Mouse (Mus musculus) gastrocnemius, postnatal 10 days (tissue): ENCODE measurements at regions not wholly inside any gene's neighbourhood (a gene's known extent, or its start where the extent isn't known, plus 50 kb on each side); places are given as distances from the start of the nearest gene placed in this dataset.

ENCODE experiments used
- DNase-seq: peaks from one replicate; pipeline ENCODE4 v3.0.0; 2021; ENCODE audit warnings: mixed read lengths

DNA sequence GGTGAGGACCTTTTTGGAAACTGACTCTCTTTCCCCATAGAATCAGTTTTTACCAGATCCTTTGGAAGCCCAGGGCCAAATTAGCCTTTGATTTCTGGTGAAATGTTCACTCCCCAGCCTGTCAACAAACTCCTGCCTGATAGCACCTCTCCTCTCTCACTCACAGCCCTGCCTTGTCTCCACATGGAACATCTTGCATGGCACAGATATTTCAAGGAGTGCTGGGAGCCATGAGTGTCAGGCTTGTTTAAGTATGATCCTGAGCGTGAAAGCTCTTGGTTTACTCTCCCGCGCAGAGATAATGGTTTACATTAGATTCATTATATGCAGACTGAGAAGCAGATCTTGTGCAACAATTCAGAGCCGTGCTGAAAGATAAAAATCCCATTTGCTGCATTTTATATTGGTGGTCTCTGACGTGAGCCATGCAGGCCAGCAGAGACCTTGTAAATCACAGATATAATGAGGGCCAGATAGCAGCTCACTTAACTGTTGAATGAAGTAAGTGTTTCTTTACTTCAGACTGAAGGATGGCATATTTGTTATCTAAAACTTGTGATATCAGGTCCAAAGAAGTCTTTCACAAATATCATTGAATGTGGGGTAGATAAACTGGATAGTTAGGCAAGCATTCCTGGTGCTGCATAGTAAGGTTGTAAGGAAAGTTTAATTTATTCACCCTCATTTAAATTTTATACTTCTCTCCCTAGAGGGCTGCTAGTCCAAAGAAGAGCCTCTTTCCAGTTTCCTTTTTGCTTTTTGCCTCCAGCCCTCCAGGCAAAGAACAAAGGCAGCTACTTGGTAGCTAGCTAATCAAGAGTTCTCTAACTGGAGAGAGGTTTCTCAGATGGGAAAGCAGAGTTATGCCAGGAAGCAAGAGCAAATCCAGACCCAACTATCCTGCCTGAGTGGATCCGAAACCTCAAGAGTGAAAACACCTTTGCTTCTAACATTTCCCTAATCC lies 81.8 kb downstream of the Tbx18 start:
- no peak for DNase-seq

DNA sequence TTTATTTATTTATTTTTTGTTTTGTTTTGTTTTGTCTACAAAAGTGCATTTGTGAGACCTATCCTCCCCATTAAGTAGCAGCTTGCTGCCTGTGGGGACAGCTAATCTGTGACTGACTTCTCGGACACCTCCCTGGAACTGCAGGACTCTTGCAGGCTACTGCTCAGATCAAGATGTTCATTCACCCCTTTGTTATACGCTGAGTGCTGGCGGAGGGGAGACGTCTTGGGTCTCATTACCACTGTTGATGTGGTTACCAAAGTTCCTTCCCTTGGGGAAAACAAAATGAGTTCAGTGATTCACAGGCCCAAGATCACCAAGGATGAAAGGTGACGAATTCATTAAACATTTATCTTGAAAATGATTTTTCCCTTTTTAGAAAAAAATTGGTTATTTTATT lies 82.7 kb downstream of the Tbx18 start:
- DNase-seq: no peak

DNA sequence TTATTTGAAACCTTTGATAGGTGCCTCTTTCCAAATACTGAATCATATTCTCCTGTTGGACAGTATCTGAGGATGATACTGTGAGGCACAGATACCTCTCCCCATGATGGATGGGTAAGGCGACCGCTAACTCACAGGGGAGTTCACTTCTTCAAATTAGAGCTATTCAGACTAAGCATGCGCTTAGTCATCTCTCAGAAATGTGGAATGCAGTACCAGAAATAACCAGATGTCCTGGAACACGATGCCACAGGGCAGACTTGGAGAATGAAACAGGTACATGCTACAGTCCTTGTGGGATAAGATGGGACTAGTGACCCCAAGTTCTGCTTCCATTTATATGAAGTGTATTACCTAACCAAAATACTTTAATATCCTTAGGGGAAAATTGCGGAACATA lies 86.0 kb downstream of the Tbx18 start:
- no peak for DNase-seq

DNA sequence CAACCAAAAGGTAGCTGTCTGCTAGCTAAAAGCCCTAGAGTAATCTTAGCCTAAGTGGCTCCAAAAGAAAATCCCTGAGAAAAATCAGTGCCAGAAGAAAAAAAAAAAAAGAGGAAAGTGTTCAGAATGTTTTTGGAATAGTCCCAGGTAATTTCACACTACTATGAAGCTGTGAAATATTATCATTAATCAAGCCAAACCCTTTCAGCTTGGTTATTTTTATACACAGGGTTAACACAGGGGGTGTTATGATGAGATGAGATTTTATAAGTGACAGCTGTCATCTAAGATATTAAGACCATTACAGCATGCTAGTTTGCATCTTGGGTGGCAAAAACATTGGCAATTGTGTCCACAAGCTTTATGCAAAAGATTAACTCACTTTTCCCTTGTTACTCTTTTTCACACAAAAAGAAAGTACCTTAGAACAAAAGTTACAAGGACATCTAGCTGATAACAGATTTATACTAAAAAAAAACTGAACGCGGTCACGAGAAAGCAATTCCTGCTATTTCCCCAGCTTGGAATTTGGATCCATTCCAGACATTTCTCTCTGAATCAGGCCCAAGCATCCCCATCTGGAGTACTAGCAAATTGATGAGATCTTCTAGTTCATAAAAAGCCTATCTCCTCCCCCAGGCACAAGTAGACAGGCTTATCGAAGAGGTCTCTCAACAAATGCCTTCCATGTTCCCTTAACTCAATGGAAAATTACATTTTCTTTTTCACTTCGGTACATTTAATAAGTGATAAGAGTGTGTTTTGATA lies 97.0 kb downstream of the Tbx18 start:
- DNase-seq: no peak

DNA sequence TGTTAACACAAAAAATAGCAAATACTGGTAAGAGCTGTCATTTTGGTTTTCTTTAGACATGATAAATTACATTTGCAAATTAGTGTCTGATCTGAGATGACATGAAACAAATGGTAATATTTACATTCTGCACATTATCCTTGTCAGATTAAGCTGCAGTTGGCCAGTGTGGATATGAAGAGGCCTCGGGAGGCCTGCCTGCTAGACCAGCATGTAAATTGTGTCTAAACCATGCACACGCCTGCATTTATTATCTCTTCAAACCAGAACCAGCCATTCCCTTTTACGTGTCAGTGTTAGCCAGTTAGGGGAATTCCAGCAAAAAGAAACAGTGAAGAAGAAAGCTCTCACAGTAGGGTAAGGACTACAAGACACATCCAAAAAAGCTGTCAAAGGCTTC lies 104.6 kb downstream of the Tbx18 start:
- DNase-seq: no peak

DNA sequence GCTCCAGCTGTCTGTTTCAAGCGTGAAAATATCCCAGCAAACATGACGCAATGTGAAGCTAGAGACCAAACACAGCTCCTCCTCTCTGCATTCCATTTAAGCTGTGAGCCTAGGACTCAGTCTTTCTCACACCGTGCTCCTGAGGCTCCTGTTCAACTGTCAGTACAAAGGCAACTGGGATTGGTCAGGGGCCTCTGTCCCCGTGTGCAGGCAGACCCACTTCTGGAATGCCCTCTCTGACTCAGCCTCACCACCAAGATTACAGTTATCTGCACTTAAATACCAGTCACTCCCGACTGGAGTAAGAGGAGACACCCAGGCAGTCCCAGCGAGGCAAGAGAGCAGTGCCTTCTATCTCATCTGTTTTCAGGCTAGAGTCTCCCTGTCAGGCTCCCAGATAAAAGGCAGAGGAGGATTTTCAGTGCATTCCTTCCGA lies 112.8 kb downstream of the Tbx18 start:
- DNase-seq: no peak

DNA sequence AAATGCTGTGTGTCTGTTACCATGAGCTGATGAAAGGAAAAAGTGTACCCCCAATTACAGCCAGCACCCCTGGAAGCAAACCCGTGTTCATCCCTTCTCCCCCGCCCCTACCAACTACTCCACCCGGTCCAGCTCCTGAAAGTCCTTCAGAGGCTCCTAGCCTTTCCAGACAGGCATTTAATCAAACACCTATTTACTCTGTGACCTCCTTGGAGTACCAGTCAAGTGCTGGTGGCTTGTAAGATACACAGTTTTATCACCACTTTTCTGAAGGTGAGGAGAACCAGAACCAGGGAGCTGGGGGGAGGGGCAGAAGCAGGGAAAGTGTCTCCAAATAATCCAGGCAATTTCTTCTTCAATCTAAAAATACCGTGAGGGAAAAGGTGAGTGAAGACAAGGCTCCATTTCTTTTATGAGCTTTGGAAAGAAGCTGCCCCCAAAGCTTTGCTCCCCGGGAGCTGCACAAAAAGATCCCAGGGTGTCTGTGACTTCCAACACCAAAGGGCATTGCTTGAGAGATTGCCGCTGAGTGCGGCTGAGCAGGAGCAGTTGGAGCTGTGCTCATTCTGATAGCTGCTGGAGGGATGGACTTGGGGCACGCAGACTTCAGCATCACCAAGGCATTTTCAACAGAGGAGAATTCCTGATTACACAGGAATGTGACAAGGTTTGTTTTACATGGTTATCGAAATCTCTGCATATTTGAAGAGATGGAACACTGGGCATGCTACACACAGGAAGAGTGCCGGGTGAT lies 123.0 kb downstream of the Tbx18 start:
- DNase-seq: no peak

DNA sequence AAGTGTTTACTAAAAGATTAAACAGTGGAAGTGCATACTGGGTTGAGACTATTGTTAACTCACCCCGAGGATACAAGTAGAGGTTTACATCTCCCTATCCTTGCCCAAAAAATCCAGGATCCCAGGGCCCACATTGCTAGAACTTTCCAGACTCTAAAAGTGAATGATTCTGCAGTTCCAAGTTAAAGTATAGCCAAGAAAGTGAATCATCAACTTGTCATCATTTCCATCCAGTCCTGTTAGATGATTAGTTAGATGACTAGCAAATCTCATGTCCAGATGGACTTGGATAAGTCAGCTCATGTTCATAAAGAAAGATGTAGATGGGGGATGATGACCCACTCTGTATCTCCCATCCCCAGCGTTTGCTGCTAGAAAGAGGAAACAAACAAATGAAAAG lies 155.5 kb downstream of the Tbx18 start:
- no peak for DNase-seq

DNA sequence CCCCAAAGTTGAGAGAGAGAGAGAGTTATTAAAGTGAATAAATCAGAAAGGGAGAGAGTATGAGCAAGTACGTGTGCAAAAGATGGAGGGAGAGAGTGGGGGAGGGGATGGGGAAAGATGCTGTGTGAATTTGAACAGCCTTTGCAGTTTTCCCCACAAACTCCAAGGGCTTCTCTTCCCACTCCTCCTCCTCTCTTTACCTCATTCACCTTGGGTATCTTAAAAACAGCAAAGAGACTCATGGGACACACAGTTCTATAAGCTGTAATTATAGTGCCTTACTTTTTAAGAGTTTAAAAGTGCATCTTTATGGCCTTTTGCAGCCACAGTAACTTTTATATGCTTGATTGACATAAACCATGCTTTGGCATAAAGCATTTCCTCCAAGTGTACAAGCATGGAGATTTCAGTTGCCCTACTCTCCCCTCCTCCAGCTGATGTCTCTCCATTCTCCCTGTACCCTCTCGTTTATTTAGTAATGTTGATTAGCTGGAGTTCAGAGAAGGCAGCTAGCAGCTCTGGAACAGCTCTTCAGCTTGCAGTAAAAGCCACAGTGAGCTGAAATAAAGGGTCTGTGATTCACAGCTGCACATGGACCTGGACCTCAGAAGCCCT lies 156.7 kb downstream of the Tbx18 start:
- DNase-seq: no peak

DNA sequence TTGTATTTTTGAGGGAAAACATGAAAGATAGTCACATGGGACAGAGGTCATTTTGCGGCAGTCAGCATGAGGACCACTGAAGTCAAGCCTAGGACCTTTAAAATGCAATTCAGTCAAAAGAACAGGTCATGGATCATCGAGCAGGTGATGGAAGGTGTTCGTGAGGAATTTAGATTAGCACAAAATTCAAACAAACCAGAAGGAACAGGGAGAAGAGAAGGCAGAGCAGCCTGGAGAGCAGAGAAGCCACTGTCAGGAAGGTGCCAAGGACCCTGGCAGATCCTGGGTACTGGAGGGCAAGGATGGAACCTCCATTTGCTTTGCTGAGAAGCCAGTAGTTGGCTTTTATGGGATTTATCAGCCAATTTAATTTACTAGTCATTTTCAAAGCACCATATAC lies 167.8 kb downstream of the Tbx18 start:
- no peak for DNase-seq

DNA sequence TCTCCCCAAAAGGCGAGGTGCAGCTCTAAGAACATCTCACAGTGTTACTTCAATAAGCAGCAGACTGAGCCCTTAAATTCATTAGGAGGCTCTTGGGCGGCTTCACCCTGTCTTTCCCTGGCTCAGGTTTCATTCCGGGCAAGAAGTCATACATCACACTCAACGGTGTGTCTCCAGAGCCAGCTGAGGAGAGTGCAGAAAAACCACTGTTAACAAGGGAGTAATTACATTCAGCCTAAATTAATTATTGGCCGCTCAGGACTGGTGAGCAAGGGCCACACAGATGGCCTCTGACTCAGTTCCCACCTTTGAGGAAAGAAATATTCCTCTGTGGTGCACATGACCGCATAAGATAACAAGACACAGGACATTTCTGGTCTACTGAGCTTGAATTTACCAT lies 168.3 kb downstream of the Tbx18 start:
- no peak for DNase-seq

DNA sequence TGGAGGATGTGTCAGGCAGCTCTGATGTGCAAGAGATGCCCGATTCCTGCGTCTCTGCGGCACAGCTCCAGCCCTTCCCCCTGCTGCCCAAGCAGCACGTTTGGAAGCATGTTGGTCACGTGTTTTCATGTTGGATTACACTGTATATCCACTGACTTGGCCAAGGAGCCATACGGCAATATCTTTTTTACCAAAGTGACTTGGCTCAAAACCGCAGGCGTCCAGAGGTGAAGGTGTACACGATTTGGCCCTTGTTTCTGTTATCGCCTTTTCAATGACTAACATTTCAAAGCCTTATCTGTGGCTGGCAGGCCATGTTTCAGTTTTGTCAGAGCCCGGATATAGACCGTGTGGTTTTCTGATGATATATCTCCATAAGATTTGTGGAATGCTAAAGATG lies 173.2 kb downstream of the Tbx18 start:
- DNase-seq: no peak

DNA sequence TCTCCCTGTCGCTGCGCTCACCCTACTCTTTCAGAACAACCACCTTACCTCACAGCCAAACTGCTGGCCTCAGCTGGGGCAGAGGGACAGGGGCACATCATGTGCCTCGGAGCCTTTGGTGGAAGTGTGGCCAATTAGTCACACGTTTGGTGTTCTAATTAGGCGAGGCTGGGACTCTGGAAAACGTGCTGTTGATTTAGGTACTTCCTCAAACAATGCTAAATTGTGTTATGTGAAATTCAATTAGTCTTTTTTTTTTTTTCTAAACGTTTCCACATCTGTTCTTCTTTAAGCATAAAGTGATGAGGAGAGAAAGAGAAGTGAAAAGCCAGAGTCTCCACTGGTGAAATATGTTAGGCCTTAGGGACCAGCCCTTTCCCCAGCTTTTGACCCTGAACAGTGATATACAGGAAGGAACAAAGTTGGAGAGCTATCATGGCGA lies 174.1 kb downstream of the Tbx18 start:
- no peak for DNase-seq

DNA sequence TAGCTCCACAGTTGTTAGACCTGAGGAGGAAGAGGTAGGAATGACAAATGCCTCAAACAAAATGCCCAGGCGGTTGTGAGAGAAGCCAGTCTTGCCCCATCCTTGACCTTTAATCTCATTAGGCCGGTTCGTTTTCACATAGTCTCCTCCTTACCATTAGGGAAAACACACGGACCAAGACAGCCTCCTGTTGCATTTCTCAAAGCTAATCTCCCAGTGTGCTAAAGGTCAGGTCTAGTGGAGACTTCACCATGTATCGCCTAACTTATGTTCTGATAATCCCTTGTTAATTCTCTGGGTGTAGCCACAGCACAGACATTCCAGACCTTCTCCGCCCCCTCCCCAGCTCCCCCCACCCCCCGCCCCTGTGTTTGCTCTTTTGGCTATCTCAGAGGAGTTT lies 174.5 kb downstream of the Tbx18 start:
- no peak for DNase-seq

DNA sequence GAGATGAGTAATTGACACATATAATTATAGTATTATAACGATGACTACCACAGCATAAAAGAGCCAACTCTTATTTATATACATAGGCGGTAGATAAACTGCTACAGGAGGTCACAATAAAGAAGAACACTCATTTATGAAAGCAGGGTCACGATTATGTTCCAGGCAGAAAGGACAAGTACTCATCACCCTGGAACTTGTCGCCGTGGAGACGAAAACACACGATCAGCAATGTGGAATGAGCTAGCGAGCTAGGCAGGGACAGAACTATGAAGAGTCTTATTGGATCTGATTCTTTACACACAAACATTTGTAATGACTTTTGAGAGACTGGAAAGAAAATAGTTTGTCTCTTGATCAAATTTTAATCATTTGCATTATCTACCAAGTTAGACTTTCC lies 197.9 kb downstream of the Tbx18 start:
- no peak for DNase-seq

DNA sequence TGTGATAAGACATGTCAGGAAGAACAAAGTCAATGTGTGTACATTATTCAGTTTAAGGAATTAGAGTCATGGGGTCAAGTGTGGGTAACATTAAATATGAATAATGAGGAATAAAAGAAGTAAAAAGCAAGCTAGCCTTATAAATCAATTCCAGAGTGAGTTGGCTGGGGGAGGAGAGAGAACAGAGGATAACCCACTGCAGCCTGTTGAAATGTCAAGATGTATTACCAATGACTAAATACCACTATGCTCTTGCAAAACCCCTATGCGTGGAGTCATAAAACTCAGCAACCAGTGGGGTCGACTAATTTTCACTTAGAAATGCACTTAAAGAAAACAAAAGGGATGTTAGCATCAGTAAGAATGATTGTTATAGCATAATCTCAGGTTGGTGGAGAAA lies 201.2 kb downstream of the Tbx18 start:
- no peak for DNase-seq

DNA sequence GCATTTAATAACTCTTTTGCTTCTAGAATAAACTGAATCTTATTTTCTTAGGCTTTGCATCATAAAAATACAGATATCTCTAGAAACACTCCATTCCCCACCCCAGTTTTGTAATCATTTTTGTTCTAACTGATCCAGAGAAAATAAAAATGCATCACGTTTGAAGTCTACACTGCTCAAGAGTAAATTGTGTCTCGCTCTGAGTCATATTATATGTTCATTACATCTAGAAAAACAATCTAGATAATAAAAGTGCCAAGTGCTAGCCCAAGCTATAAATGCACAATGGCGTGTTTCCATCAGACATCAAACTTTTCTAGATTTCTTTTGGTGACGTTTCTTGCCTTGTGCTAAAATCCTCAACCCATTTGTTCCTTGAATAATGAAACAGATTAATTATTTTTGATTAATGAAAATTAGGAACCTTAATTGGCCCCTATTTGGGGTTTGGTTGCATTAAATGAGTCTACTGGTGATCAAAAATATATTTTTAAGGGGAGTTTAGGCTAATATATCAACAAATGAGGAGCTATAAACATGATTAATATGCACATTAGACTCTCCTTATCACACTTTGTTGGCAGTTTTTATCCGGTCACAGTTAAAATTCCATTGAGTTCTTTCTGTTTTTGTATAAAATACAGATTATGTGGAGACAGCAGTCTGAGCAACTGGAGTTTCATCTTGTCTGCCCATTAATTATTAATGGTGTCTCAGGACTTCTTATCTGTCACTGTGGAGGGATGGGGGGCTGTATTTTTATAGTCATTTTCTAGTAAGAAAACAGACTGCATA lies 206.0 kb downstream of the Tbx18 start:
- no peak for DNase-seq

DNA sequence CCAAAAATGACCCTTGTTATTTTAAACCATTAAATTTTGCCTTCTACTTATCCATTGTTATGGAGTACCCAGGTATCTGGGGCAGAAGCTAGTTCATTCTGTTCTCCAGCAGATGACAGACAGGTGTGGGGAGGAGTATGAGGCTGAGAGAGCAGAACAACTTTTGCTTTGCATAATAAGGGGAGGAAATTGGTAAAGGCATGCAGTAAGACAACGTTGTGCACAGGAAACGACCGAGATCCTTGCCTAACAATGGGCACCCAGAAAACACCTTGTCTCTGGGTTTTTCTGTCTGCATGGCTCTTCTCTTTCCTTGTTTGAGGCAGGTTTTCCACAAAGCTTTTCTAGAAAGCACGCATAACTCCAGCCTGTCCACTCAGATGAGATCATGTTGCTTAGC lies 220.4 kb downstream of the Tbx18 start:
- DNase-seq: no peak

DNA sequence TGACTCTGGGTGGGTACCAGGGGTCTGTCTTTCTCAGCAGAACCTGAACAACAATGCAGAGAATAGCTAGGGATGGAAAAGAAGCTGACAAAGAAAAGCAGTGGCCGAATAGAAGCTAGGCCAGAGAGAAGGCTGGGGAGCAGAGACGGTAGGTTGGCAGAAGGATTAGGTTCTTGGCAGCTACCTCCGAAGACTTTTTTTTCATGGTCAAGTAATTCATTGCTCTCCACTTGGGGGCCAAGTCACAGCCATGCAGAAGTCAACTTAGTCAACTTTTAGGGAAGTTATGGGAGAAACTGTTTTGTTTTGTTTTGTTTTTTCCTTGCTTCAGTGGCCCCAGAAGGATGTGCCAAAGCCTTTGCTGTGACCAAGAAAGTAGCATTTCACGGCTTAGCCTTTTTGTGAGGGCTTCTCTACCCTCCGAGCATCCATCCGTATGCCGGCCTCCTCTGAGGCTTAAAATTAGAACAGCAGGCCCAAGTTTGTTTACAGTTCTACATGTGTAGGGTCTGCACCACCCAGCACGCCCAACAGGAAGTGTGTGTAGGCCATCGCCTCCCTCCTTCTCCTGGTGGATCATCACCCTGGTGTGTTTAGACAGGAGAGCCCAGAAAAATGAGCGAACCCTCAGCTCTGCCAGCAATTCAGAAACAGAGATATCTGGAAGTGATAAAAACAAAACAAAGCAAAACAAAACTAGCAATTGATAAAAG lies 226.2 kb downstream of the Tbx18 start:
- no peak for DNase-seq

DNA sequence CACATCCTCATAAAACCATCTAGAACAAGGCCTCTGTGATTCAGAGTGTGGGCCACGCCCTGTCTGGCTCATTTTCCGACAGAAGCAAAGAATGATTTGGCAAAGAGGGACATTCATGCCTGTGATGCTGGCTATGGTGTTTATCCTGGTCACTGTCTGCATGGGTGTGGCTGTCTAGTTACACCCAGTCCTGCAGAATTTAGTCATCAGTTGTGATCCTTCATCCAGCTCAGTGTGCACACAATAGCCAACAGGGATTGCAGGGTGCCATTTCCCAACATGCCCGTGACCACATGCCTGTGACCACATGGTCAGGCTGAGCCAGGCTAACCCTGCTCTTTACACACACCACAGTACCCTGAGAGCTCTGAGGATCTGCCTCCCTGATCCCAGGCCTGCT lies 208.8 kb upstream of the Cep162 start:
- DNase-seq: peak; percentile 25

DNA sequence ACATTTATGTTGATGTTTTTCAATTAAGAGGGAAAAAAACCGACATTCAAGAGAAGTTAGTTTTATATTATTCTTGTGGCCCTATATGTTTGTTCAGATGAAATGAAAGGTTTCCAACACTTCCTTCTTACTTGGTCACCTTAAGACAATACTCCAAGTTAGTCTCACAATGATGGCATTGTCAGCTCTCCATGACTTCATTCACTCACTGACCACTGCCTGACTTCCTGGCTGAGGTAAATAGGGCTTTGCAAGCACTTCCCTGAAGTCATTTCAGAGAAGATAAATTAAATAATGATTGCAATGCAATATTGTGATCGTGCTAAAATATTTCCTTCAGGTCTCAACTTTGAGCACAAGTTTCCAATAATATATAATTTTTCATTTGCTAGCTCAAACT lies 197.9 kb upstream of the Cep162 start:
- no peak for DNase-seq
